Mouse (Mus musculus) lung, adult 2 months (tissue): ENCODE data around the gene Med20.
A peak's percentile ranks its signal among the peaks of the same experiment; 100 is the strongest.

Source experiments
- CTCF ChIP-seq: fragments of 200-500 bp; IDR thresholded peaks from 2 replicates; pipeline ENCODE4 v1.5.1; 2011; ENCODE audit warnings: mild to moderate bottlenecking, low read length, control low read depth; ENCODE audit not compliant: insufficient read depth
- POLR2A ChIP-seq: fragments of 200-500 bp; IDR thresholded peaks from 2 replicates; pipeline ENCODE4 v1.6.1; 2011; ENCODE audit warnings: low read depth, mild to moderate bottlenecking, control low read depth, low read length, borderline replicate concordance; ENCODE audit errors: extremely low read depth

GRCm38 (mm10) chr17:47614018-47614417 is 2.6 kb downstream of the Med20 start:
- TF ChIP-seq CTCF: peak; percentile 76
- TF ChIP-seq POLR2A: no peak
